Mouse (Mus musculus): ENCODE results near the gene Rln1.

The Rln1 gene

GRCm38 (mm10) chr19:29361468-29362130 lies 27.1 kb upstream of the Rln1 start:
- peak; percentile 79 for DNase-seq (ENCODE audit: extremely low spot score, low spot score)

GRCm38 (mm10) chr19:29360251-29360650 lies 25.8 kb upstream of the Rln1 start:
- no peak for DNase-seq (ENCODE audit: extremely low spot score, low spot score)

GRCm38 (mm10) chr19:29356281-29356680 lies 21.8 kb upstream of the Rln1 start:
- no peak for DNase-seq (ENCODE audit: extremely low spot score, low spot score)

GRCm38 (mm10) chr19:29354895-29355877 lies 20.7 kb upstream of the Rln1 start:
- DNase-seq (ENCODE audit: extremely low spot score, low spot score) = peak; percentile 90

GRCm38 (mm10) chr19:29350991-29351390 lies 16.5 kb upstream of the Rln1 start:
- DNase-seq (ENCODE audit: extremely low spot score, low spot score) = no peak

GRCm38 (mm10) chr19:29345636-29346035 lies 11.2 kb upstream of the Rln1 start:
- DNase-seq (ENCODE audit: extremely low spot score, low spot score) = no peak

DNA sequence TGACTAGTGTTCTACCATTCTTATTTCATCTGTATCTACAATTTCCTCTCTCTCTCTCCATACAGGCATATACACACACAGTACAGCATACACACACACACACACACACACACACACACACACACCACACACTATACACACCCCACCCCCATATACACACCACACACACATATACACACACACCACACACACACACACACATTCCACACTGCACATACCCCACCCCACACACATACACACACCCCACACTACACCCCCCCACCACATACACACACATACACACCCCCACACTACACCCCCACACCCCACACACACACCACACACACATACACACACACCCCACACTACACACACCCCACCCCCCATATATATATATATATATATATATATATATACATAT lies 10.4 kb upstream of the Rln1 start:
- DNase-seq (ENCODE audit: extremely low spot score, low spot score) = no peak

GRCm38 (mm10) chr19:29342281-29342680 lies 7.8 kb upstream of the Rln1 start:
- DNase-seq (ENCODE audit: extremely low spot score, low spot score) = no peak

DNA sequence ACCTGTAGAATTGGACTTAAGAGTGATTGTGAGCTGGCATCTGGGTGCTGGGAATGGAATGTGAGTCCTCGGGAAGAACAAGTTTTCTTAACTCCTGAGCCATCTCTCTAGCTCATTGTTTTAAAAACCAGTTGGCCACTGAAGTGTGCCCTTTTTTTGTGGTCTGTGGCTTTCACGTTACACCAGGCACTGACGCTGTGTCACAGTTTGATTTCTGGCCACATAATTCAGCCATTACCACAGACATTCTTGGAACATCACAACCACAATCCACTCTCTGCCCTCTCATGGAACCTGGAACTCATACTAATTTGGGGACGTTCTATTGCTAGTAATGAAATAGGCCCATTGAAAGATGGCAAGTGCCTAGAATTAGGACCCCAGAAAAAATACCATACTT lies 6.6 kb upstream of the Rln1 start:
- no peak for DNase-seq (ENCODE audit: extremely low spot score, low spot score)

DNA sequence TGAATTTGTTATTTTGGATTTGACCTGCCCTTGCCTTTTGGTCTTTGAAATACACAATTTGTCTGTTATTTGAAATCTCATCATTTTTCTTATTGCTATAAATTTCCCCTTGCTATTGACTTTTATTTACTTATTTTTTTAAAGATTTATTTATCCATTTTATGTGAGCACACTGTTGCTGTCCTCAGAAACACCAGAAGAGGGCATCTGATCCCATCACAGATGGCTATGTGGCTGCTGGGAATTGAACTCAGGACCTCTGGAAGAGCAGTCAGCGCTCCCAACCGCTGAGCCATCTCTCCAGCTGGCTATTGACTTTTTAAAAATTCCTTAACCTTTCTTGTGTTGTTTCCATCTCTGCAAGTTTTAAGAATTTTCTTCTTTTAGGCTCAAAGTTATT lies 2.2 kb upstream of the Rln1 start:
- DNase-seq (ENCODE audit: extremely low spot score, low spot score) = no peak

- DNase-seq (ENCODE audit: extremely low spot score, low spot score) = no peak
Observed at GRCm38 (mm10) chr19:29326822-29327552, 7.5 kb downstream of the Rln1 start.

- no peak for DNase-seq (ENCODE audit: extremely low spot score, low spot score)
Observed at GRCm38 (mm10) chr19:29326396-29326795, 8.1 kb downstream of the Rln1 start.

DNA sequence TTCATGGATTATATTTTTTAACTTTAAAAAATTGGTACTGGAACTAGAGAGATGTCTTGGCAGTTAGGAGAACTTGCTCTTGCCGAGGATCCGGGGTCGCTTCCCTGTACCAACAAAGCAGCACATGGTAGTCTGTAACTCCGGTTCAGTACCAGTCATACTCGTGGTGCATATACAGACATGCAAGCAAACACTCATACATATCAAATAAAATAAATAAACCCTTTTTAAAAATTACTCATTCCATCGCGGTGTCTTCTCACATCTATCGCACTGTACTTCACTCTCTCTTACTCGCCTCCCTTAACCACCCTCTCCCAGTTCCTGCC lies 8.7 kb downstream of the Rln1 start:
- no peak for DNase-seq (ENCODE audit: extremely low spot score, low spot score)

DNA sequence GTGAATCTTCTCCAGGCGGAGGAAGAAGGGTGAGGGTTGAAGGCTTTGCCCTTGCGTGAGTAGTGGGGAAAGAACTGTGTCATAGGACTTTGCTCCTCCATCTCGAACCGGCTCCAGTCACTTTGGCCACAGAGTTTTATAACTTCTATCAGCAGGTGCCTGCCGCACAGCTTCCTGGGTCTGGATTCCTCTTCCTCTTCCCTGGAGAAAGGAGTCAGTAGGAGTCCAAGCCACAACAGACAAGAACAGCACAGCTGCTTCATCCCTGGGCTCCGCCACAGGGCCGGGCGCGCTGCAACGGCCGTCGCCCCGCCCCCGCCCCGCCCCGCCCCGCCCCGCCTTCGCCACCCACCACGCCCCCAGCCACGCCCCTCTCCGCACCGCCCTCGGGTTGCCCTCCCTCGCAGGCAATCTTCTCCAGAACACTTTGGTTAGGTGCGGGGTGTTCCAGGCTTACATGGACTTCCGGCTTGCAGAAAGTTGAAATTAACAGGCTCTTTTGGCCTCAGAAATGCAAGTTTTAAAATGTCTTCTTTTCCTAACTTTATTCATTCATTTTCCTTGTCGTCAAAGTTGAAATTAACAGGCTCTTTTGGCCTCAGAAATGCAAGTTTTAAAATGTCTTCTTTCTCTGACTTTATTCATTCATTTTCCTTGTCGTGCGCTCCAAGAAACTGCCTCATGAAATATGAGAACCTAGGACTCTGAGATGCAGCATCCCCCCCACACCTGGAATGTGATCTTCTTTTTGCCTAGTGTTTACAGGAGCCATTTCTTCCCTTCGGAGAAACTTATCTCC lies 9.2 kb downstream of the Rln1 start, which contains the start of gene Insl6:
Gene Insl6 (minus strand): TSS at position 304 of the 799 bp plus-strand sequence.
- peak; percentile 84 for DNase-seq (ENCODE audit: extremely low spot score, low spot score)

- no peak for DNase-seq (ENCODE audit: extremely low spot score, low spot score)
Observed at GRCm38 (mm10) chr19:29323416-29324049, 10.9 kb downstream of the Rln1 start.

DNA sequence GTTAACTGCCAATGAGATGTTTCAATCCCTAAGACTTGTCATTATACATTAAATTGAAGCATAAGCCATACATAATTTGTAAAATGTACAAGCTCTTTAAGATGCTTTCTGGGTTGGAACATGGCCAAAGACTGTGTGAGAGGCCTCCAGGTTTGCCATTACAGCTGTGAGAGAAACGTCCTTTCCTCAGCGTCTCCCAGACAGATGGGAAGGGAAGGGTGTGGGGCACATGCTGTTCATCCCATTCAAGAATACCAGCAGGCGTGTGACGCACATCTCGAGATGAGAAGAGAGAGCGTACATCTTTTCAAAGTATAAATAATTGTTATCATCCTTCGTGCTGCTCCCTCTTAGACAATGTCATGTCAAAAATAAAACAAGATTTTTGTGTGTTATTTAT lies 21.8 kb downstream of the Rln1 start:
- no peak for DNase-seq (ENCODE audit: extremely low spot score, low spot score)

DNA sequence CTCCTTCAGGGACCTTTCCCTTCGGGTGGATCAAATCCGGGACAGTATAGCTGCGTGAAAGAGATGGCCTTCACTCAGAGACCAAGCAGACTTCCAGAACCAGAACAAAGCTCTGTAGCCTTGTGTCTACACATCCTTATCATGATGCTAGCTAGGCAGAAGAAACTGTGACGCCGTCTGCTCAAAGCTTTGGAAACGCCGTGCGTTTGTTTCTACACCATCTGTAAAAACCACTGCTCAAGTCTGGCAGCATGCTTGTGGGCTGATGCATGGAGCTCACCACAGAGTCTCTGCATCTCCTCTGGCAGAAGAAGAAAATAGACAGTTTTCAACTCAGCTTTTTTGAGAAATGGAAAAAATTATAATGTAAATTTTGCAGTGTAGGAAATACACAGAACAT lies 22.7 kb downstream of the Rln1 start:
- no peak for DNase-seq (ENCODE audit: extremely low spot score, low spot score)

DNA sequence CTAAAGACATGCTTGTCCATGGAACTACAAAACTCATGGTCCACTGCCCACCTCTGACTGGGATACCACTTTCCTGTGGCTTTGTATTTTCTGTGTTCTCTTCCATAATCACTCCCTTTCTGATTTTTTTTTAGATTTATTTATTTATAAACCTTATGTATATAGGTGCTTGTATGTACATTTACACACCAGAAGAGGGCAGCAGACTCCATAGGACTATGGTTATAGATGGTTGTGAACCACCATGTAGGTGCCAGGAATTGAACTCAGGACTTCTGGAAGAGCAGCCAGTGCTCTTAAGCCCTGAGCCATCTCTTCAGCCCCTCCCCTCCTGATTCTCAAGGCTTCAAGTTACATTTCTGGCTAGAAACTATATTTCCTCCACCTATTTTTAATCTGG lies 25.6 kb downstream of the Rln1 start:
- DNase-seq (ENCODE audit: extremely low spot score, low spot score) = no peak

- no peak for DNase-seq (ENCODE audit: extremely low spot score, low spot score)
Observed at GRCm38 (mm10) chr19:29302119-29302518, 32.4 kb downstream of the Rln1 start.

DNA sequence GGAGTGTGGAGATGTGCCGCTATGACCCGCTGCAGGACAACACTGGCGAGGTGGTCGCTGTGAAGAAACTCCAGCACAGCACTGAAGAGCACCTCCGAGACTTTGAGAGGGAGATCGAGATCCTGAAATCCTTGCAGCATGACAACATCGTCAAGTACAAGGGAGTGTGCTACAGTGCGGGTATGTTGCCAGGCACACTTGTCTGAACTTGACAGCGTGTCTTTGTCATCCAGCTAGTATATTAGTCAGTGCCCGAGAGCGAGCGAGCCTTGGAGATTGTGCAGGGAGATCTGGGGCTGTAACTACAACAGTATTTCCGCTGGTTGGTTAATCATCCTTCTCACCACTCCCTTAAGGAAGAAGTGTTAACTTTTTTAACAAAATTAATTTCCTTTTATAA lies 33.6 kb downstream of the Rln1 start:
- no peak for DNase-seq (ENCODE audit: extremely low spot score, low spot score)

- no peak for DNase-seq (ENCODE audit: extremely low spot score, low spot score)
Observed at GRCm38 (mm10) chr19:29297366-29297765, 37.1 kb downstream of the Rln1 start.
